Mouse (Mus musculus): Measurements from ENCODE around the gene Pkhd1.

The Pkhd1 gene

DNA sequence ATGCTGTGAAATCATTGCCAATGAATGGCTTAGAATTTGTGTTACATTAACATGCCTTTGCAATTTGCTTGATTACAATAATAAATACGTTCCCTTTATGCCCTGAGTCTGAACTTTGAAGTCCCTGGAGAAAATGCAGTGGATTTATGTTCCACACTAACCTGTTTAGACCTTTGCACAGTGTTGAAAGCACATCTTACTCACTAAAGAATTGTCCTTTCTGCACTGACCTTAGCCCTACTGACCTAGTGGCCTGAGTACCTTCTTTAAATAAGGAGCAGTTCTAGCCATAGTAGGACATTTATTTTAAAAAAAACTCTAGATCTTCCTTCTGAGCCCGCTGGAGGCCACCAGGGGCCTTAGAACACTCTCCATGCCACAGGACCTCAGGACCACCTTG, 467.8 kb downstream of the Pkhd1 start:
- no peak overlapping the region for H3K4me3 ChIP-seq (replicated peaks; ENCODE audit: low read length)
- H3K27me3 ChIP-seq (ENCODE audit: insufficient read depth, low read length) = no peaks in the 10 kb centered on the region
- H3K9me3 ChIP-seq (ENCODE audit: low read length) = peaks cover 8% of the 10 kb centered on the region
- H3K4me1 ChIP-seq (replicated peaks; ENCODE audit: low read depth, low read length) = no peaks in the 10 kb centered on the region
- no peak for TF ChIP-seq CTCF (conservative IDR thresholded peaks at IDR 0.05; ENCODE audit: low read length)
- TF ChIP-seq NANOG (IDR thresholded peaks at IDR 0.05; ENCODE audit: borderline replicate concordance, low read length) = no peak
- no peak for TF ChIP-seq POU5F1 (IDR thresholded peaks at IDR 0.05; ENCODE audit: borderline replicate concordance, low read length)
- H3K36me3 ChIP-seq (ENCODE audit: insufficient read depth, low read length) = no peaks in the 10 kb centered on the region

DNA sequence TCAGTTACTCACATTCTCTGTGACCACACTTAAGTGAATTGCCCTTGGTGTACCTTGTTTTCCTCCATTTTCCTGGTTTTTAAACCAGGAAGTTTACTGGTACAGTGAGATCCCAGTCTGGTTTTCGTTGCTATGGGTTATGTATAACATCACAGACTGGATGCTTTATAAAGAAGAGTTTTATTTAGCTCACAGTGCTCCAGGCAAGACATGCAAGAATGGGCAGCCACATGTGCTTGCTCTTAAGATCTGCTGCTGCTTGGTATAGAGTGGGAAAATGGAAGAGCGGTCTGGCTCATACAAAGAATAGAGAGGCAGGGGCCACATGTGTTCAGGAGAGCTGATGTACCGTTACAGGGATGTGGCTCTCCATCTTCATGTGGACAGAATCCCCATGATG, 481.7 kb downstream of the Pkhd1 start:
- H3K36me3 ChIP-seq (ENCODE audit: insufficient read depth, low read length) = no peaks in the 10 kb centered on the region
- H3K9me3 ChIP-seq (ENCODE audit: low read length) = no peaks in the 10 kb centered on the region
- H3K27me3 ChIP-seq (ENCODE audit: insufficient read depth, low read length) = no peaks in the 10 kb centered on the region
- TF ChIP-seq NANOG (IDR thresholded peaks at IDR 0.05; ENCODE audit: borderline replicate concordance, low read length) (no peak), CTCF (conservative IDR thresholded peaks at IDR 0.05; ENCODE audit: low read length) (no peak), POU5F1 (IDR thresholded peaks at IDR 0.05; ENCODE audit: borderline replicate concordance, low read length) (no peak)
- no peak overlapping the region for H3K4me3 ChIP-seq (replicated peaks; ENCODE audit: low read length)
- H3K4me1 ChIP-seq (replicated peaks; ENCODE audit: low read depth, low read length) = no peaks in the 10 kb centered on the region

DNA sequence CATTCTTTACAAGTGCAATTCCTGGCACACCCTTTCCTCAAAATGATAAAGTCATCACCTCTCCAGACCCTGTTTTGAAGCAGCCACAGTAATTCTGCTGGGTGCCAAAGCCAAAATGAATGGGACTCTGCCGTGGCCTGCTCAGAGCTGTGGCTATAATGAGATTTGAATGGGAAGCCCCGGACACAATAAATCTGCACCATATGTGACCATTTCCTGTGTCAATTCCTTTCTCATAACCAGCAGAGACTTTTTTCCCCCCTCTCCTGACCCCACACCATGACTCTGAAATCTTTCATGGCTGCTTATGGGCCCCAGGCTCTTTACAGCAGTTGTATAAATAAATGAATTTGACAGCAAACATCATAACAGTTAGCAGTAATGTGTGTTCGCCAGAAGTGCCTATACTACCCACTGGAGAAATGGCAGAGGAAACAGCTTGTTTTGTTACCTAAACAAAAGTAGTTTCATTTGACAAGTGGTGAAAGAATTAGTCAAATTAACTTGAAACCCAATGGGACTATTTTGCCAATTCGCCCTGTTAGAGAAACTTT, 482.7 kb downstream of the Pkhd1 start:
- Histone ChIP-seq H3K27me3 (ENCODE audit: insufficient read depth, low read length) (no peaks in the 10 kb centered on the region), H3K36me3 (ENCODE audit: insufficient read depth, low read length) (no peaks in the 10 kb centered on the region), H3K4me3 (replicated peaks; ENCODE audit: low read length) (no peak overlapping the region), H3K4me1 (replicated peaks; ENCODE audit: low read depth, low read length) (no peaks in the 10 kb centered on the region), H3K9me3 (ENCODE audit: low read length) (no peaks in the 10 kb centered on the region)
- TF ChIP-seq NANOG (IDR thresholded peaks at IDR 0.05; ENCODE audit: borderline replicate concordance, low read length) (no peak), POU5F1 (IDR thresholded peaks at IDR 0.05; ENCODE audit: borderline replicate concordance, low read length) (no peak), CTCF (conservative IDR thresholded peaks at IDR 0.05; ENCODE audit: low read length) (no peak)

DNA sequence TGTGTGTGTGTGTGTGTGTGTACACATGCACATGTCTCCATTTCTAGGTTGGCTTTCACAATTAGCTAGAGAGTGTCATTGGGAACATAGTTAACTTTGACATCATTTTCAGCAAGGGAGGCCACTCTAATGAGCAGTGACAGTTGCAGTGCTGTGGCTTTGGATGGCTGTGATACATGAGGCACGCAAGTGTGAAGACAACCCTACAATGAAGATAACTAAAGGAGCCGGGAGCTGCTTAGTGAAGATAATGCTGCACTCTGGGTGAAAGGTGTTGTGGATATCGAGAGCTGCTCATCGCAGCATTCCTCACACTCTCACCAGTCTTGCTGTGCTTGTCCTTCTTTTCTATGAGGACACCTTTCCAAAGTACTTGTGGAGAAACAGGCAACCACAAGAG, 484.2 kb downstream of the Pkhd1 start:
- no peaks in the 10 kb centered on the region for H3K36me3 ChIP-seq (ENCODE audit: insufficient read depth, low read length)
- H3K4me3 ChIP-seq (replicated peaks; ENCODE audit: low read length) = no peak overlapping the region
- H3K27me3 ChIP-seq (ENCODE audit: insufficient read depth, low read length) = no peaks in the 10 kb centered on the region
- H3K9me3 ChIP-seq (ENCODE audit: low read length) = no peaks in the 10 kb centered on the region
- TF ChIP-seq CTCF (conservative IDR thresholded peaks at IDR 0.05; ENCODE audit: low read length) = no peak
- no peak for TF ChIP-seq POU5F1 (IDR thresholded peaks at IDR 0.05; ENCODE audit: borderline replicate concordance, low read length)
- no peak for TF ChIP-seq NANOG (IDR thresholded peaks at IDR 0.05; ENCODE audit: borderline replicate concordance, low read length)
- no peaks in the 10 kb centered on the region for H3K4me1 ChIP-seq (replicated peaks; ENCODE audit: low read depth, low read length)

DNA sequence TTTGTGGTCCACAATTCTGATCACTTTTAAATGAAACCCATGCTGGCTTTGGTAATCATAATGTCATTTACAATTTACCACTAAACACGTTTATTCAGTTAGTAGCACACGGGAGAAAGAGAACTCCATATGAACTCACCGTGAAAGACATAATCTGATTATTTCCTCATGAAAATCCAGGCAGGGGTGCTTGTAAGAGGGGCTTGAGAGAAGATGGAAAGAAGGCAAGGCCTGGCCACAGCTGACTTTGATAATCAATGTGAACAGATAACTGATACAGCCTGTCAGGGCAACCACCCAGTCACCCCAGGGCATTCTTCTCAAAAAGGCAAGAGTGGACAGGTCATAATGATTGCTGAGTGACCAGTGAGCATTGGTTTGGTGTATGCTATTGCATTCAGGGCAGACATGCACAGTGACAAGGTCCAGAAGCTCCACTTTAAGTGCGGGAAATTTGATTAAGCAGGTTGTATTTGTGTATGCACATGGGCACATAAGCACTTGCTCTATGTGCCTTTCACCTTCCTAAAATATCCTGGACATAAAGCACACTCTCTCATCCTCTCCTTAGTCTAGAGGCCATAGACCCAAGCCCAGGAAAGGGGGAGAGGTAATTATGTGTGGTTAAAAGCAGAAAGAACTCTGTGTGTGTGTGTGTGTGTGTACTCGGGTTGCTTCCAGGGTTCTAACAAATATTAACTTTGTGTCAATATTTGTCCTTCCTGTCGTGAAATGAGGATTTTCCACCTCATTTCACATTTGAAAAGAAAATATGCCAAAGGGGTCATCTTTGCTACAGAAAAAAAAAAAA, 485.9 kb downstream of the Pkhd1 start:
- H3K27me3 ChIP-seq (ENCODE audit: insufficient read depth, low read length) = no peaks in the 10 kb centered on the region
- H3K4me1 ChIP-seq (replicated peaks; ENCODE audit: low read depth, low read length) = no peaks in the 10 kb centered on the region

DNA sequence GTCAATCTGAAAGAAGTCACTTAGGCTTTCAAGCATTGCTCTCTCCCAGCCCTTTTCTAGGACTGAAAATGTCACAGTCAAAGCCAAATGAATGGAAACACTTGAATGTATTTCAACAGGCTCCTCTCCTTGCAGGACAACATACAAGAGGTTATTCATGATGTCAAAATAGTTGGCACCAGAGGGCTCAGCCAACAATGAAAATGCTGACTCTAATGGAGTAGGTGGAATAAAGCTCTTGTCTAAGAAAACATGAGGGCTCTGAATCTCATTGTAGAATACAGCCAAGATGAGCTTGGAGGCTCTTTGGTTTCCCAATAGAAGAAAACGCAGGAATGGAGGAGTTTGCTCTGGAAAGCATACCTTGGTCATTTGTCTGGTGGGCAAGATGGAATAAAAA, 500.5 kb downstream of the Pkhd1 start:
- Histone ChIP-seq H3K9me3 (ENCODE audit: low read length) (no peaks in the 10 kb centered on the region), H3K4me1 (replicated peaks; ENCODE audit: low read depth, low read length) (no peaks in the 10 kb centered on the region), H3K4me3 (replicated peaks; ENCODE audit: low read length) (no peak overlapping the region), H3K36me3 (ENCODE audit: insufficient read depth, low read length) (no peaks in the 10 kb centered on the region), H3K27me3 (ENCODE audit: insufficient read depth, low read length) (no peaks in the 10 kb centered on the region)
- TF ChIP-seq CTCF (conservative IDR thresholded peaks at IDR 0.05; ENCODE audit: low read length) = no peak
- no peak for TF ChIP-seq NANOG (IDR thresholded peaks at IDR 0.05; ENCODE audit: borderline replicate concordance, low read length)
- TF ChIP-seq POU5F1 (IDR thresholded peaks at IDR 0.05; ENCODE audit: borderline replicate concordance, low read length) = no peak

More for the DNA sequence above, 485.9 kb downstream of the Pkhd1 start:
- Histone ChIP-seq H3K36me3 (ENCODE audit: insufficient read depth, low read length) (no peaks in the 10 kb centered on the region), H3K9me3 (ENCODE audit: low read length) (no peaks in the 10 kb centered on the region), H3K4me3 (replicated peaks; ENCODE audit: low read length) (no peak overlapping the region)
- no peak for TF ChIP-seq CTCF (conservative IDR thresholded peaks at IDR 0.05; ENCODE audit: low read length)
- TF ChIP-seq POU5F1 (IDR thresholded peaks at IDR 0.05; ENCODE audit: borderline replicate concordance, low read length) = no peak
- TF ChIP-seq NANOG (IDR thresholded peaks at IDR 0.05; ENCODE audit: borderline replicate concordance, low read length) = no peak

DNA sequence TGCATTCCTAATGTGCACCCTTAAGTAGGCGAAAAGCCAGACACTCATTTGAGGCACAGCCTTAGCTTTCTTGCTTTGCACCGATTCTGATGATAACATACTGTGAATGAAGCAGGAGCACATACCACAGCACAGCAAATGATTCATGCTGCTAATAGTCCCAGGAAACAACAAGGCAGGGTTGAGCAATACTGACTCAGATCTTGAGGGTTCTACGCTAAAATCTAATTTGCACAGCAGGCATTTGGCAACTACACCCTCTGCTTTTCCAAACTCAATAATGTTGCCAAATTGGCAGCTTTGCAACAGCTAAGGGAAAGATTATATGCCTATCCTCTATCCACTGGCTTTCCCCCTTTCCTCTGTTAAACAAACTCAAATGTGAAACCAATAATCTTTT, 548.1 kb downstream of the Pkhd1 start:
- Histone ChIP-seq H3K27me3 (ENCODE audit: insufficient read depth, low read length) (no peaks in the 10 kb centered on the region), H3K4me3 (replicated peaks; ENCODE audit: low read length) (no peak overlapping the region), H3K4me1 (replicated peaks; ENCODE audit: low read depth, low read length) (no peaks in the 10 kb centered on the region), H3K9me3 (ENCODE audit: low read length) (no peaks in the 10 kb centered on the region), H3K36me3 (ENCODE audit: insufficient read depth, low read length) (no peaks in the 10 kb centered on the region)
- TF ChIP-seq POU5F1 (IDR thresholded peaks at IDR 0.05; ENCODE audit: borderline replicate concordance, low read length) (no peak), NANOG (IDR thresholded peaks at IDR 0.05; ENCODE audit: borderline replicate concordance, low read length) (no peak), CTCF (conservative IDR thresholded peaks at IDR 0.05; ENCODE audit: low read length) (no peak)

DNA sequence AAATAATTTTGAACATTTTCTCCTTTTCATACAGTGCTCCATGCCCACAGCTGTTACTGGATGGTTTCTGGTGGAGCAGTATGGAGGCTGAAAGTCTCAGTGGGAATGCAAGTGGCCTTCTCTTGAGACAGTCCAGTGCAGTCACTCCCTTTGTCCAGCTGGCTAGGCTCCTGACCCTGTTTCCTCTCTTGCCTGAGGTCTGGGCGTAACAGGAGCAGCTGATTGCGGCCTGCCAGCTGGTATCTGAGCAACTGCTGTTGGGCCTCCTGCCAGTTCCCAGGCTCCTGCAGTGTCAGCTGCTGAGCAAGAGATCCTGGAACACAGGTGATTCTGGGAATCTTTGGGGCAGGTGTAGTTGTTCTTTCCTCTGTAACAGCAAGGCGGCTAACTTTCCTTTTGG, 559.6 kb downstream of the Pkhd1 start:
- no peak for TF ChIP-seq POU5F1 (IDR thresholded peaks at IDR 0.05; ENCODE audit: borderline replicate concordance, low read length)
- no peak for TF ChIP-seq NANOG (IDR thresholded peaks at IDR 0.05; ENCODE audit: borderline replicate concordance, low read length)
- no peak for TF ChIP-seq CTCF (conservative IDR thresholded peaks at IDR 0.05; ENCODE audit: low read length)
- Histone ChIP-seq H3K27me3 (ENCODE audit: insufficient read depth, low read length) (no peaks in the 10 kb centered on the region), H3K9me3 (ENCODE audit: low read length) (no peaks in the 10 kb centered on the region), H3K4me3 (replicated peaks; ENCODE audit: low read length) (no peak overlapping the region), H3K36me3 (ENCODE audit: insufficient read depth, low read length) (no peaks in the 10 kb centered on the region), H3K4me1 (replicated peaks; ENCODE audit: low read depth, low read length) (no peaks in the 10 kb centered on the region)
